ENCODE assay signal across 19 mouse cellular contexts in the genomic region with DNA sequence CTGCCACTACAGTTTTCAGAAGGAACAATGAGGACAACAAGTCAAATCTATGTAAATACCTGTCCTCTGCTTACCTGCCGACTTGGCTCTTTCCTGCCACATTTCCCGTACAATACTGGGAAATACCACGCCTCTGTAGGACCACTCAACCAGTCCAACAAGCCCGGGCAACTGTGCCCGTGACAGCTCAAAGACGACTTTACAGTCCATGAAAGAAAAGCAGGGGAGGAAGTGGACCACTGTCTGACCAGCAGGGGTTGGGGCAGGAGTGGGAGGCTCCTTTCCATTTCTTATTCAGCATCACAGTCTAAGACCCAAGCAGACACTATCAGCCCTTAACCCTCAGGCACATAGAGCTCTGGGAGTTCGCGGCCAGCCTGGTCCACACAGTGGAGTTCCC. TPM values are rescaled to one million over a fixed set of nuclear protein-coding genes. Genes with fewer than 3 reads are reported as not detected.
DNase-seq lines count a peak whose midpoint lies in the region; ATAC-seq and TF ChIP-seq lines count a peak whose summit lies in the region.
"Had no signal": no experiment of that assay in that cellular context is flagged by ENCODE, and none has a peak within 500 bp of the region (broad histone marks: within the 10 kb centered on the region; RNA-seq: fewer than 3 reads in every experiment).

No protein-coding gene starts in this region.

- H3K4me3 ChIP-seq in heart, postnatal 0 days (ENCODE audit: low read depth, low read length): no peak overlapping the region
- H3K4me3 ChIP-seq in lung, embryonic 14.5 days (ENCODE audit: low read depth, low read length): no peak overlapping the region
- no peak overlapping the region for H3K4me3 ChIP-seq in brown adipose tissue, adult 24 weeks (ENCODE audit: insufficient read depth, low read depth, low read length)
- H3K4me3 ChIP-seq: embryonic facial prominence, embryonic 12.5 days; midbrain, embryonic 10.5 days had no signal

- no peaks in the 10 kb centered on the region for H3K9me3 ChIP-seq in heart, postnatal 0 days (replicated peaks; ENCODE audit: control insufficient read depth, low read length)
- H3K9me3 ChIP-seq in lung, embryonic 14.5 days (ENCODE audit: low read depth, low read length): no peaks in the 10 kb centered on the region
- H3K9me3 ChIP-seq: embryonic facial prominence, embryonic 12.5 days; midbrain, embryonic 10.5 days had no signal

- no peaks in the 10 kb centered on the region for H3K27me3 ChIP-seq in heart, postnatal 0 days (ENCODE audit: control insufficient read depth, insufficient read depth, low read length)
- H3K27me3 ChIP-seq in lung, embryonic 14.5 days (ENCODE audit: insufficient read depth, low read length): no peaks in the 10 kb centered on the region
- H3K27me3 ChIP-seq: embryonic facial prominence, embryonic 12.5 days had no signal

- H3K4me2 ChIP-seq in heart, postnatal 0 days (ENCODE audit: low read depth, low read length): no peak overlapping the region
- H3K4me2 ChIP-seq in lung, embryonic 14.5 days: no peak overlapping the region
- H3K4me2 ChIP-seq: embryonic facial prominence, embryonic 12.5 days had no signal

- no peak for TF ChIP-seq CTCF in heart, postnatal 0 days (IDR thresholded peaks at IDR 0.05; ENCODE audit: low read depth)
- no peak for TF ChIP-seq CTCF in lung, embryonic 14.5 days (IDR thresholded peaks at IDR 0.05; ENCODE audit: low read depth)

- H3K27ac ChIP-seq in heart, postnatal 0 days (ENCODE audit: low read depth): peak overlapping the region; percentile 61
- H3K27ac ChIP-seq in lung, embryonic 14.5 days (ENCODE audit: low read depth): 0 out of 2 replicates have a peak overlapping the region, but pooled peaks have one; percentile 9
- H3K27ac ChIP-seq in brown adipose tissue, adult 24 weeks (replicated peaks; ENCODE audit: low read depth, low read length): peak overlapping the region; percentile 32
- H3K27ac ChIP-seq: embryonic facial prominence, embryonic 12.5 days; macrophage; midbrain, embryonic 10.5 days had no signal

- DNase-seq in heart, adult 11 months: peak; percentile 58
- no peak for DNase-seq in heart, postnatal 14 days
- no peak for DNase-seq in heart, postnatal 0 days (ENCODE audit: low spot score)
- DNase-seq in heart, postnatal 10 days: no peak
- no peak for DNase-seq in lung, embryonic 14.5 days
- DNase-seq in lung, postnatal 14 days: no peak
- no peak for DNase-seq in cerebellum, adult 9-11 months
- DNase-seq: cerebellum, adult 8-10 months; gastrocnemius, postnatal 25 days; kidney, adult 8-10 months; layer of hippocampus, postnatal 36 days; liver; right cerebral cortex, postnatal 4 days; thymus, adult 2 months had no signal

- intact Hi-C loops in heart, postnatal 14 days (cut with DNase I): loop anchor here (10.0 kb wide), 1 partner anchor 327 kb away; no protein-coding TSS in a partner anchor
- intact Hi-C loops in heart, postnatal 10 days (cut with DNase I): no loop called here

- H3K4me1 ChIP-seq in heart, postnatal 0 days (ENCODE audit: control insufficient read depth, insufficient read depth): peaks cover 35% of the 10 kb centered on the region
- H3K4me1 ChIP-seq in lung, embryonic 14.5 days (ENCODE audit: insufficient read depth): peaks cover 11% of the 10 kb centered on the region
- peaks cover 36% of the 10 kb centered on the region for H3K4me1 ChIP-seq in brown adipose tissue, adult 24 weeks (ENCODE audit: control insufficient read depth, insufficient read depth, insufficient read length, low read length)

- ATAC-seq in heart, postnatal 0 days (ENCODE audit: insufficient read depth, low read depth): no peak
- no peak; the same call in 1 of the 2 replicates for ATAC-seq in lung, embryonic 14.5 days (ENCODE audit: insufficient read depth)
- ATAC-seq: forebrain, embryonic 16.5 days had no signal

- no peaks in the 10 kb centered on the region for H3K36me3 ChIP-seq in heart, postnatal 0 days (replicated peaks; ENCODE audit: control insufficient read depth, insufficient read depth, low read length)
- H3K36me3 ChIP-seq in lung, embryonic 14.5 days (ENCODE audit: insufficient read depth): no peaks in the 10 kb centered on the region

- TF ChIP-seq EP300 in heart, postnatal 0 days (IDR thresholded peaks at IDR 0.05; ENCODE audit: low read depth): no peak

- WGBS in heart, postnatal 0 days: 78% methylated on average over 8 of the region's 8 CpGs
- WGBS in lung, embryonic 14.5 days: 75% methylated on average over 8 of the region's 8 CpGs

- no peak overlapping the region for H3K9ac ChIP-seq in heart, postnatal 0 days (replicated peaks; ENCODE audit: low read depth, low read length)
- H3K9ac ChIP-seq in lung, embryonic 14.5 days: no peak overlapping the region
- H3K9ac ChIP-seq: embryonic facial prominence, embryonic 12.5 days had no signal

RNA-seq across cellular contexts. Expression of a gene that starts 9.2 kb away (rescaled TPM):
- 10 to 100 TPM; 33.4 to 34.8 TPM for total RNA-seq in heart, postnatal 14 days (2021)
- 22.7 and 57.0 TPM in 2 replicates for total RNA-seq in heart, postnatal 0 days (2014; rRNA removed; ENCODE audit: low replicate concordance)
- 12.9 TPM in 2 replicates for polyA plus RNA-seq in heart, postnatal 0 days (2015; fragmentation: Nextera tagmentation; extraction: Ambion mirVana)
- total RNA-seq in heart, postnatal 10 days (2021): 10 to 100 TPM; 33.7 to 38.4 TPM
- polyA plus RNA-seq in lung, embryonic 14.5 days (2014; fragmentation: Nextera tagmentation; extraction: Ambion mirVana): 38.6 and 46.3 TPM in 2 replicates
- polyA plus RNA-seq in brown adipose tissue, adult 24 weeks (2012; ENCODE audit: insufficient read depth, insufficient read length, missing spikeins): 19.7 and 23.6 TPM in 2 replicates

Comparison
In these comparisons a context has a peak if more than half of its experiments do, and no peak if none do; other contexts are left out.
1. H3K27ac ChIP-seq: peak in every context shown above with its lines; median percentile 61 in heart, postnatal 0 days; 32 in brown adipose tissue, adult 24 weeks; 9 in lung, embryonic 14.5 days.